Mouse (Mus musculus) hindbrain, embryonic 11.5 days (tissue): ENCODE results near the gene Phtf1. TPM values are rescaled to one million over a fixed set of nuclear protein-coding genes. Genes with fewer than 3 reads are reported as not detected.

ENCODE experiments used
- ATAC-seq: fragments of 200-750 bp; cut with Nextera tagmentation; 2 replicates; pipeline ENCODE4 v1.8.0; 2017; ENCODE audit warnings: mild to moderate bottlenecking, moderate TSS enrichment, moderate library complexity; ENCODE audit not compliant: low FRiP score
- DNase-seq: peaks from one replicate; pipeline ENCODE4 v3.0.0-alpha.2; 2015; ENCODE audit warnings: low spot score
- H3K27ac ChIP-seq: fragments of 300-500 bp; sonication (generic); 2 replicates; pipeline ENCODE4 v1.5.1; 2014; ENCODE audit warnings: mild to moderate bottlenecking, low read depth, low read length
- H3K27me3 ChIP-seq: fragments of 300-500 bp; sonication (generic); 2 replicates; pipeline ENCODE4 v1.6.1; 2014; ENCODE audit warnings: mild to moderate bottlenecking, low read length, moderate library complexity, mixed read lengths; ENCODE audit not compliant: control insufficient read depth, insufficient read depth
- H3K36me3 ChIP-seq: fragments of 300-500 bp; sonication (generic); 2 replicates; pipeline ENCODE4 v1.6.1; 2014; ENCODE audit warnings: mild to moderate bottlenecking, low read length, moderate library complexity, mixed read lengths; ENCODE audit not compliant: control insufficient read depth, insufficient read depth
- H3K4me1 ChIP-seq: fragments of 300-500 bp; sonication (generic); replicated peaks from 2 replicates; pipeline ENCODE4 v1.6.1; 2014; ENCODE audit warnings: low read length, mixed read lengths; ENCODE audit not compliant: control insufficient read depth, insufficient read depth
- H3K4me2 ChIP-seq: fragments of 300-500 bp; sonication (generic); replicated peaks from 2 replicates; pipeline ENCODE4 v1.6.1; 2014; ENCODE audit warnings: mild to moderate bottlenecking, low read depth, low read length
- H3K4me3 ChIP-seq: fragments of 300-500 bp; sonication (generic); 2 replicates; pipeline ENCODE4 v1.5.1; 2014; ENCODE audit warnings: low read depth, low read length
- H3K9ac ChIP-seq: fragments of 300-500 bp; sonication (generic); 2 replicates; pipeline ENCODE4 v1.6.1; 2014; ENCODE audit warnings: low read depth, low read length
- H3K9me3 ChIP-seq: fragments of 300-500 bp; sonication (generic); 2 replicates; pipeline ENCODE4 v1.6.1; 2016; ENCODE audit warnings: low read length; ENCODE audit not compliant: control insufficient read depth
- WGBS: fragments of 180-500 bp; shearing (Covaris S2); extraction: QIAGEN DNeasy Blood & Tissue Kit; methylation state at CpG from one replicate; pipeline ENCODE4 v1.1.7; 2014; 5-methylcytosine and 5-hydroxymethylcytosine counted together
- polyA plus RNA-seq: library from polyadenylated mRNA; unstranded; fragments of >200 nt; fragmentation: Nextera tagmentation; extraction: Ambion mirVana; gene quantifications from 2 replicates; pipeline ENCODE4 v1.2.1, GENCODE M21; 2014

Gene Phtf1
- polyA plus RNA-seq, 1 experiment from 2014 or later: 49.3 TPM

DNA sequence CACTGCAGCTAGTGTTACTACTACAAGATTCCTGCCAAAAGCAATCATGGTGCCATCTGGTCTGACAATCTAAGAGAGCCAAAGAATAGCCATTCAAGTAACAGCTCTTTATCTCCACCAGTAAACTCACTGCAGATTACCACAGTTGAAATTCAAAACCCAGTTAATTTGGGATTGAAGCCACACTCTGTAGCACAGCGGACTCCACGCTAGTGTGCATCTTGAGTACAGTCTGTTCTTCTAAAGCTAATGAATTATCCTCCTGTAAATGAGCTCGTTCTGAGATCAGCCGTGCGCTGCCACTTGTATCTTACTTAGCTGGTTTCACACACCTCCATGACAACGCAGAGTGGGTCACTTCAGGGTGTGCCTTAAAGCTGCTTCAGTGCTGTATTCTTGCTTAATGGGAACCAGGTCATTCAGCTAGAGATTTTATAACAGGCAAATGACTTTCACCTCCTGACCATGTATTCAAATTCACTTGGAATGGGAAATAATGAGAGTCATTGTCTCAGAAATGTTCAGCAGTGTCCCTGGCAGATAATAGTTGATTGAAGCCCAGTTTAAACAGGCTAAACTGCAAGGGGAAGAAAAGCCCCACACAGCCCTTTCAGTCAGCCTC is 91.2 kb downstream of the Phtf1 start:
- DNase-seq: peak; percentile 2
- ATAC-seq: no peak
- Histone ChIP-seq H3K4me2 (no peak overlapping the region), H3K27ac (no peak overlapping the region), H3K9ac (no peak overlapping the region), H3K27me3 (no peaks in the 10 kb centered on the region), H3K9me3 (no peaks in the 10 kb centered on the region), H3K36me3 (no peaks in the 10 kb centered on the region), H3K4me1 (no peaks in the 10 kb centered on the region), H3K4me3 (no peak overlapping the region)
- WGBS: 60% methylated on average over 6 of the region's 6 CpGs

DNA sequence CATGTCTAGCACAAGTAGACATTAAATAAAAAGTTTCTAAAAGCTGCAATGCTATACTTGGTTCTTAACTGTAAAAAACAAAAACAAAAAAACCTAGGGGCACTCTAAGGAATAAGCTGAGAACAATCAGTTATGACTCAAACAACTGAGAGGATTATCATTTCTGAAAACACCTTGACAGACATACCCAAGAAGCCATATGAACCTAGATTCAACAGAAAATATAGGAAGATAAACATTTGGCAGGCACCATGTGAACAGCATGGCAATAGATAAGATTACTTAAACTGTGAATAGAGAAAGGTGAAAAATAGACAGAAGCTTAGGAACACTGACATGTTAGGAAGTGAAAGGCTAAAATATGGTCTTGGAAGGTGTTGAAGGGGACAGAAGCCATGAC is 101.5 kb downstream of the Phtf1 start:
- no peak overlapping the region for H3K9ac ChIP-seq
- ATAC-seq: no peak
- H3K4me2 ChIP-seq: no peak overlapping the region
- no peaks in the 10 kb centered on the region for H3K4me1 ChIP-seq
- no peak overlapping the region for H3K27ac ChIP-seq
- DNase-seq: no peak
- no peaks in the 10 kb centered on the region for H3K9me3 ChIP-seq
- H3K27me3 ChIP-seq: no peaks in the 10 kb centered on the region
- no peak overlapping the region for H3K4me3 ChIP-seq
- H3K36me3 ChIP-seq: no peaks in the 10 kb centered on the region

Other genes with a start within 250 kb of the Phtf1 start
- gene Olfml3, start 230.1 kb upstream of the Phtf1 start, polyA plus RNA-seq: 12.4 and 13.3 TPM in 2 replicates
- gene Gm10964, start 228.7 kb upstream of the Phtf1 start, polyA plus RNA-seq: not detected in 2 replicates
- 14.9 and 17.4 TPM in 2 replicates for gene Hipk1, start 176.5 kb upstream of the Phtf1 start, polyA plus RNA-seq
- gene Dclre1b, start 158.7 kb upstream of the Phtf1 start, polyA plus RNA-seq: 31.4 and 40.3 TPM in 2 replicates
- gene Ap4b1, start 158.6 kb upstream of the Phtf1 start, polyA plus RNA-seq: 24.7 and 25.2 TPM in 2 replicates
- 0.14 and 0.37 TPM in 2 replicates for gene Gm43064, start 158.5 kb upstream of the Phtf1 start, polyA plus RNA-seq
- 0.18 and 0.65 TPM in 2 replicates for gene Bcl2l15, start 135.5 kb upstream of the Phtf1 start, polyA plus RNA-seq
- gene Ptpn22, start 108.3 kb upstream of the Phtf1 start, polyA plus RNA-seq: 0.08 TPM in 1 of 2 replicates, not detected in the other
- gene Rsbn1, start 54.0 kb upstream of the Phtf1 start, polyA plus RNA-seq: 20.0 and 22.7 TPM in 2 replicates